Mouse (Mus musculus) embryonic facial prominence, embryonic 11.5 days (tissue): ENCODE results near the gene Epb41l1. TPM values are rescaled to one million over a fixed set of nuclear protein-coding genes. Genes with fewer than 3 reads are reported as not detected.

Source experiments
- ATAC-seq: fragments of 200-750 bp; cut with Nextera tagmentation; replicated peaks from 2 replicates; pipeline ENCODE4 v1.8.0; 2017; ENCODE audit warnings: low read depth; ENCODE audit not compliant: insufficient number of reproducible peaks, low FRiP score, low TSS enrichment
- DNase-seq: peaks from one replicate; pipeline ENCODE4 v3.0.0-alpha.2; 2015; ENCODE audit warnings: low spot score
- H3K27ac ChIP-seq: fragments of 300-500 bp; sonication (generic); replicated peaks from 2 replicates; pipeline ENCODE4 v1.5.1; 2014; ENCODE audit warnings: mild to moderate bottlenecking, low read depth, low read length, control low read depth
- H3K27me3 ChIP-seq: fragments of 300-500 bp; sonication (generic); 2 replicates; pipeline ENCODE4 v1.6.1; 2014; ENCODE audit warnings: mild to moderate bottlenecking, low read length, moderate library complexity, mixed read lengths; ENCODE audit not compliant: control insufficient read depth, insufficient read depth
- H3K36me3 ChIP-seq: fragments of 300-500 bp; sonication (generic); replicated peaks from 2 replicates; pipeline ENCODE4 v1.6.1; 2014; ENCODE audit warnings: low read depth, mild to moderate bottlenecking, low read length, moderate library complexity, mixed read lengths; ENCODE audit not compliant: control insufficient read depth, insufficient read depth
- H3K4me1 ChIP-seq: fragments of 300-500 bp; sonication (generic); 2 replicates; pipeline ENCODE4 v1.6.1; 2014; ENCODE audit warnings: low read length, mixed read lengths; ENCODE audit not compliant: control insufficient read depth, insufficient read depth
- H3K4me2 ChIP-seq: fragments of 300-500 bp; sonication (generic); 2 replicates; pipeline ENCODE4 v1.6.1; 2014; ENCODE audit warnings: low read depth, mild to moderate bottlenecking, control low read depth, low read length, moderate library complexity
- H3K4me3 ChIP-seq: fragments of 300-500 bp; sonication (generic); 2 replicates; pipeline ENCODE4 v1.5.1; 2014; ENCODE audit warnings: low read depth, low read length, control low read depth
- H3K9ac ChIP-seq: fragments of 300-500 bp; sonication (generic); replicated peaks from 2 replicates; pipeline ENCODE4 v1.6.1; 2014; ENCODE audit warnings: mild to moderate bottlenecking, control low read depth, low read length
- H3K9me3 ChIP-seq: fragments of 300-500 bp; sonication (generic); replicated peaks from 2 replicates; pipeline ENCODE4 v1.6.1; 2016; ENCODE audit warnings: mild to moderate bottlenecking, low read length, inconsistent platforms, mixed read lengths; ENCODE audit not compliant: control insufficient read depth
- WGBS: fragments of 180-500 bp; shearing (Covaris S2); extraction: QIAGEN DNeasy Blood & Tissue Kit; methylation state at CpG from one replicate; pipeline ENCODE4 v1.1.7; 2014; 5-methylcytosine and 5-hydroxymethylcytosine counted together
- polyA plus RNA-seq: library from polyadenylated mRNA; unstranded; fragments of >200 nt; fragmentation: Nextera tagmentation; extraction: Ambion mirVana; gene quantifications from 2 replicates; pipeline ENCODE4 v1.2.1, GENCODE M21; 2014

Epb41l1 gene
- polyA plus RNA-seq, 1 experiment from 2014 or later, result 3.3 TPM

DNA sequence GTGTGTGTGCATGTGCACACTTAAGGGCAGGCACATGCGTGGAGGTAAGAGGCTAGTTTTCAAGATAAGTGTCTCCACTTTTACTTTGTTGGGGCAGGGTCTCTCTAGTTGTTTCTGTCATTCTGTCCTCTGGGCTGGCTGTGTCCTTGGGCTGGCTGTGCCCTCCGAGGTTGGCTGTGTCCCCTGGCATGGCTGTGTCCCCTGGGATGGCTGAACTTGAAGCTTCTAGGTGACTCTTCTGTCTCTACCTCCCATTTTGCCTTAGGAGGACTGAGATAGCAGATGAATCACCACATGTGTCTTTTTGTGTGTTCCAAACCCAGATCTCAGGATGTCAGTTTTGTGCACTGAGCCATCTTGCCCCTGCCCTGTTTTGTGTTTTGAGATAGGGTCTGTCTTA, 5.7 kb upstream of the Epb41l1 start:
- DNase-seq, result no peak
- Histone ChIP-seq H3K9ac (no peak overlapping the region), H3K4me1 (no peaks in the 10 kb centered on the region), H3K9me3 (no peaks in the 10 kb centered on the region), H3K4me3 (no peak overlapping the region), H3K27me3 (peaks cover 3% of the 10 kb centered on the region), H3K36me3 (no peaks in the 10 kb centered on the region), H3K27ac (no peak overlapping the region), H3K4me2 (no peak overlapping the region)
- no peak for ATAC-seq
- 78% methylated on average over 2 of the region's 2 CpGs for WGBS

GRCm38 (mm10) chr2:156415674-156416073, 5.0 kb upstream of the Epb41l1 start:
- H3K4me1 ChIP-seq, result peaks cover 2% of the 10 kb centered on the region; the same call in 1 of the 2 replicates
- no peak overlapping the region for H3K4me2 ChIP-seq
- H3K9ac ChIP-seq, result no peak overlapping the region
- no peaks in the 10 kb centered on the region for H3K36me3 ChIP-seq
- H3K9me3 ChIP-seq, result no peaks in the 10 kb centered on the region
- peaks cover 9% of the 10 kb centered on the region for H3K27me3 ChIP-seq
- H3K27ac ChIP-seq, result no peak overlapping the region
- DNase-seq (no peak), ATAC-seq (no peak)
- 61% methylated on average over 5 of the region's 5 CpGs for WGBS
- no peak overlapping the region for H3K4me3 ChIP-seq

GRCm38 (mm10) chr2:156417194-156417593, 3.5 kb upstream of the Epb41l1 start:
- H3K27me3 ChIP-seq, result peaks cover 12% of the 10 kb centered on the region
- DNase-seq, result no peak
- no peak overlapping the region for H3K9ac ChIP-seq
- no peak overlapping the region for H3K4me3 ChIP-seq
- 67% methylated on average over 1 of the region's 1 CpGs for WGBS
- no peak overlapping the region for H3K27ac ChIP-seq
- H3K4me1 ChIP-seq, result peaks cover 2% of the 10 kb centered on the region; the same call in 1 of the 2 replicates
- H3K4me2 ChIP-seq, result no peak overlapping the region
- no peaks in the 10 kb centered on the region for H3K36me3 ChIP-seq
- H3K9me3 ChIP-seq, result no peaks in the 10 kb centered on the region
- ATAC-seq, result no peak

GRCm38 (mm10) chr2:156418467-156418866, 2.2 kb upstream of the Epb41l1 start:
- no peak overlapping the region for H3K4me3 ChIP-seq
- H3K9ac ChIP-seq, result no peak overlapping the region
- no peak overlapping the region for H3K27ac ChIP-seq
- H3K36me3 ChIP-seq, result no peaks in the 10 kb centered on the region
- ATAC-seq (no peak), DNase-seq (no peak)
- H3K4me2 ChIP-seq, result no peak overlapping the region
- H3K4me1 ChIP-seq, result peaks cover 2% of the 10 kb centered on the region; the same call in 1 of the 2 replicates
- WGBS, result 86% methylated on average over 5 of the region's 5 CpGs
- H3K27me3 ChIP-seq, result peaks cover 15% of the 10 kb centered on the region
- H3K9me3 ChIP-seq, result no peaks in the 10 kb centered on the region

DNA sequence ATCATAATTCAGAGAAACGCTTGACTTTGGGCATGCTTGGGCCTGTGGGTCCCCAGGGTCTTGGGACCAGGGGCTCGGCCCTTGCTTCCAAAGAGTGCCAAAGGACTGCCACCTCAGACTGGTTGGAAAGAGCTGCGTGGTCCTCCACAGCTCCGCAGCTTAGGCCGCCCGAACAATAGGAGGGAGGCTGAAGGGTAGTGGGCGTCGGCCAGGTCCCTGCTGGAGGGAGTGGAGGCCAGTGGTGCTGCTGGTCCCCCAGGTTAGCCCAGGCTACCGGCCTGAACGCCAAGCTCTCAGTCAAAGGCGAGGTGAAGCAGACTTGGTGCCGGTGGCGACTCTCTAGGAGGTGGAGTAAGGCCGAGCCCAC, 399 bp upstream of the Epb41l1 start:
- Histone ChIP-seq H3K27ac (no peak overlapping the region), H3K9me3 (no peaks in the 10 kb centered on the region), H3K27me3 (peaks cover 15% of the 10 kb centered on the region), H3K4me2 (peak overlapping the region; percentile 91), H3K4me1 (peaks cover 2% of the 10 kb centered on the region; the same call in 1 of the 2 replicates), H3K4me3 (peak overlapping the region; percentile 65), H3K9ac (peak overlapping the region; percentile 73), H3K36me3 (no peaks in the 10 kb centered on the region)
- ATAC-seq (no peak; the same call in 1 of the 2 replicates), DNase-seq (no peak)
- 9% methylated on average over 14 of the region's 14 CpGs for WGBS

GRCm38 (mm10) chr2:156421381-156422110, 837 bp downstream of the Epb41l1 start:
- peaks cover 2% of the 10 kb centered on the region; the same call in 1 of the 2 replicates for H3K4me1 ChIP-seq
- H3K27ac ChIP-seq, result 0 out of 2 replicates have a peak overlapping the region, but pooled peaks have one; percentile 20
- peak overlapping the region; percentile 73 for H3K9ac ChIP-seq
- H3K27me3 ChIP-seq, result peaks cover 15% of the 10 kb centered on the region
- ATAC-seq, result peak; percentile 73
- WGBS, result 1% methylated on average over 36 of the region's 36 CpGs
- peak; percentile 42 for DNase-seq
- H3K4me3 ChIP-seq, result peak overlapping the region; percentile 65
- no peaks in the 10 kb centered on the region for H3K36me3 ChIP-seq
- H3K4me2 ChIP-seq, result peak overlapping the region; percentile 91
- H3K9me3 ChIP-seq, result no peaks in the 10 kb centered on the region

- DNase-seq, result no peak
- H3K36me3 ChIP-seq, result no peaks in the 10 kb centered on the region
- H3K27ac ChIP-seq, result no peak overlapping the region
- ATAC-seq, result no peak
- peaks cover 2% of the 10 kb centered on the region; the same call in 1 of the 2 replicates for H3K4me1 ChIP-seq
- 13% methylated on average over 8 of the region's 8 CpGs for WGBS
- no peak overlapping the region for H3K4me3 ChIP-seq
- peaks cover 15% of the 10 kb centered on the region for H3K27me3 ChIP-seq
- no peak overlapping the region for H3K4me2 ChIP-seq
- H3K9ac ChIP-seq, result no peak overlapping the region
- H3K9me3 ChIP-seq, result no peaks in the 10 kb centered on the region
Measured at GRCm38 (mm10) chr2:156422631-156423030, 1.9 kb downstream of the Epb41l1 start.

- Histone ChIP-seq H3K4me1 (peaks cover 2% of the 10 kb centered on the region; the same call in 1 of the 2 replicates), H3K9ac (no peak overlapping the region), H3K4me2 (no peak overlapping the region), H3K9me3 (no peaks in the 10 kb centered on the region), H3K4me3 (no peak overlapping the region), H3K27ac (no peak overlapping the region), H3K36me3 (no peaks in the 10 kb centered on the region), H3K27me3 (peaks cover 15% of the 10 kb centered on the region)
- WGBS, result 80% methylated on average over 4 of the region's 4 CpGs
- no peak for ATAC-seq
- no peak for DNase-seq
Measured at GRCm38 (mm10) chr2:156423672-156424071, 3.0 kb downstream of the Epb41l1 start.
